Mouse (Mus musculus) right cerebral cortex, postnatal 10 days (tissue): ENCODE results near the gene 1700031F05Rik.
"Not testable (repeated sequence)": the region's sequence is repeated elsewhere in the genome, so short reads cannot be mapped to it uniquely, and the experiment has no call there.

ENCODE experiments used
- DNase-seq, 2 experiments: peaks; one replicate each; pipeline ENCODE4 v3.0.0; 2021; ENCODE audit warnings: low spot score in 2 of 2

1700031F05Rik gene

GRCm38 (mm10) chrX:102867871-102868270 is at the start of gene 1700031F05Rik:
Gene 1700031F05Rik (minus strand): TSS chrX:102867971.
- DNase-seq: no peak

- DNase-seq: not testable (repeated sequence)
Measured at GRCm38 (mm10) chrX:102914823-102915222, 47.1 kb upstream of the 1700031F05Rik start.

DNA sequence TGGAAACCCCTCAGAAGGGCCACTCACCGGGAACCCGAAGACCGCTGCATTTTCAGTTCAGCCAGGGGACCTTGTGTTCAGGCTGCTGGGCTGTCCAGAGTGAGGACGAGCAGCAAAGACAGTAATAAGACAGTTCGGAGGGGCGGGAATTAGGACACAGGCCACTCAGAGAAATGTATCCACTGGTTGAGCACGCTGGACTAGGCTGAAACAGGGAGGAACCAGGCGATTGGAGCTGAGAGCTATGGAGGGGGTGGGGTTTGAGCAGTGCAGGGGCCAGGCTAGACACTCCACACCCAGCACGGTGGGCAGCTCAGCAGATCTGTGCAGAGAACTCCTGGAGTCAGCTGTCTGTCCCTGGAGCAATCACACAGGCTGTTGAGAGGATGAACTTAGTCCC is 40.8 kb upstream of the 1700031F05Rik start, which contains the start of the genes Dmrtc1a and 1700011M02Rik:
Gene Dmrtc1a (minus strand): TSS at position 101 of the 400 bp plus-strand sequence.
Gene 1700011M02Rik (plus strand): TSS at position 319 of the 400 bp plus-strand sequence.
- not testable (repeated sequence) for DNase-seq

- not testable (repeated sequence) for DNase-seq
Measured at GRCm38 (mm10) chrX:102854516-102854915, 13.3 kb downstream of the 1700031F05Rik start, which contains the start of gene Dmrtc1c2. Gene Dmrtc1c2 (minus strand): TSS chrX:102854616.

- no peak for DNase-seq
Measured at GRCm38 (mm10) chrX:102812311-102812710, 55.5 kb downstream of the 1700031F05Rik start.
